Mouse (Mus musculus) induced T-regulatory cell, adult 2 months (primary cell): ENCODE results near the gene Iqce.
A peak's percentile ranks its signal among the peaks of the same experiment; 100 is the strongest.

Experiments used
- DNase-seq: peaks from one replicate; pipeline ENCODE4 v3.0.0-alpha.2; 2012; ENCODE audit warnings: low read depth

Iqce gene

DNA sequence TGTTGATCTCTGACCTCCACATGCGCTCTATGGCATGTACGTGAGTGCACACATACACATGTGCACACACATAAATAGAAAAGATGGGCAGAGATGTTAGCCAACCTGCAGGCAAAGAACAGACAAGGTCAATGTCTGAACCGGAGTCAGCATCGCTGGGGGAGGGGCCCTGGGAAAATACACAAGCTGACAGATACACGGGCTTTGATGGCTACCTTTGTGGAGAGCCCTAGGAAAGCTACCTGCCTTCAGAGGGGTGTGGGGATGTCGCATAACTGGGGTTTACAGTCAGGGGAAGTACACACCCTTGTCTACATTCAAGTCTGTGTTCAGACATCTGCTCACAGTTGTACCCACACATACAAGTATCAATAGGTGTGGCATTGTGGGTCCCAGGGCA is 63.7 kb downstream of the Iqce start:
- peak; percentile 43 for DNase-seq

DNA sequence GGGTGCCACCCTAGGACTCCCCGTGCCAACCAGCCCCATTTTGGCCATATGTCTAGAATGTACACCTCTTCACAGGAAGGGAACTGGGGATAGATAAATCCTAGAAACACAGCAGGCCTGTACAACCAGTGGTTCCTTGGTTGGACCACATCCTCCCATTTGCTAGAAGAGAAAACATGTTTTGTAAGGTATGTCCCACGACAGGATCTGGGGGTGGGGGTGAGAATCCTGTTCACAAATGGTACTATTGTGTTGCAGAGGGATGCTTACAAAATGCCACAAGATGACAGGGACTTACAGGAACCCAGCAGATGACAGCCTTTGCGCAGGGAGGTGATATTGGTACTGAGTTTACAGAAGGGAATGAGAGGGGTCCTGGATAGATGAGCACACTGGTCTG is 64.2 kb downstream of the Iqce start:
- DNase-seq, result peak; percentile 58

DNA sequence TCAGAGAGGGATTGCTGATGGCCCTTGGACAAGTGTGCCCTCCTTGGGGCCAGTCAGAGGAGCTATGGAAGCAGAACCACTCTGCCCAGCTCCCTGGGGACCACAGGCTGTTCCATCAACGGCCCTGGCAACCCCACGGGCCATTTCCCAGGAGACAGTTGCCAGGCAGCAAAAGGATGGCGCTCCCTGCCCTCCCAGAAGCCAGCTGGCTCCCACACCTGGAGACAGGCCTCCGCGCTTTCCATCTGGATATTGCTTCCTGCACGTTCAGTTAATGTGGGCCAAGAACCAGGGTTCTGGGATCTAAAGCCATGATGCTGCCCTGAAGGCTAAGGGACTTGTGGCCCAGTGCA is 65.1 kb downstream of the Iqce start:
- no peak for DNase-seq

DNA sequence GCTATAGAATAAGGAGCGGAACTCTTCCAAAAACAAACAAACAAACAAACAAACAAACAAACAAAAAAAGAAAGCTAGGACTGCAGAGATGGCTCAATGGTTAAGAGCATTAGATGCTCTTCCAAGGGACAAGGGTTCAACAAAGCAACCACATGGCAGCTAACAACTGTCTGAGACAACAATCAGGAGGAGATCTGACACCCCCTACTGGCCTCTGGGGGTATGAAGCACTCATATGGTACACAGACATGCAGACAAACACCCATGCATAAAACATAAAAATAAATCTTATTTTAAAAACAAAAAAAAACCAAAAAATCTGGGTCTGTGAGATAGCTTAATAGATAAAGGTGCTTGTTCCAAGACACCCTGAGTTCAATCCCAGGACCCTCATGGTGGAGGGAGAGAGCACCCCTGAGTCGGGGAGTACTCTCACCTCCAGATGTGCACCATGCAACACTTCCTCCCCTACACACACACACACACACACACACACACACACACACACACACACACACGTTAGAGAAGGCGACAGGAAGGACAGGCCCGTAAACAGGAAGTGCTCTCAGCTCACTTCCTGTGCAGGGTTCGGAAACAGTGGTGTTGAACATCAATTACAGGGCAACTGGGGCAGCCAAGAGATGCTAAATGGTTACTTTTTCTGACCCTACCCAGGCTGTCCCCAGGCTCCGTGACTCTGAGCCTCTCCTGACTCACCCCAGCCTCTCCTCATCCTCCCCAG is 65.7 kb downstream of the Iqce start:
- peak; percentile 74 for DNase-seq

DNA sequence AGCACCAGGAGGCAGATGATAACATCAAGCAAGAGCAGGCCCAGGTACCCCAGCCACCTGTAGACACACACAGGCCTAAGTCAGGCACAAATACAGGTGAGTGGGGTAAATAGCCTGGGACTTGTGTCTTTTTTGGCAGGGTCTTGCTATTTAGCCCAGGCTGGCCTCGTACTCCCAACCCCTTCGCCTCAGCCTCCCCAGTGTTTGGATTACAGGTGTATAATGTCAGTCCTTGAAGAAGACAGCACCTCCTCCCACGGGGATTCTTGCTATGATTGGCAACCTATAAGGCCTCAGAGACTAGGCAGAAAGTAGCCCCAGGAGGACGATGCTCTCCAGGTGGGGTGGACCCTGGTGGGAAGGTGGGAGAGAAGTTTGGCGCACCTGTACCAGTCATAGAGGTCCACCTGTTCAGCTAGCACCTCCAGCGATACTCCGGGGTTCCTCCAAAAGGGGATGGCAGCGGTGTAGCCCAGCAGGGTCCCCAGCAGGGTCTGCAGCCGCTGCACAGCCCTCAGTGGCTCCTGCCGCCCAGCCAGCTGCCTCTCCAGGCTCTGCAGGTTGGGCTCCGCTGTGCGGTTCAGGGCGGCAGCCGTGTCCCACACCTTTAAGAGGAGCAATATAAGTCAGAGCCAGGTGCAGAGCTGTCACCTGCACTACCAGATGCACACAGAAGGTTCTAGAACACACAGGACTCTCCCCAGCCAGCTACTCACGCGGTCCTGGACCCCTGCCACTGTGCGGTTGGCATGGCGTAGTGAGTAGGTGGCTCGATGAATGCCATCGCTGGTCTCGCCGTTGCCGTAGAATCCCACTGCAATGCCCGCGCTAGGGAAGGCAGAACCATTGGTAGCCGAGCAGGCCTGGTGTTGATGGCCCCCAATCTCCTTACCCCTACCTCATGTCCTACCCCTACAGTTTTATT is 67.1 kb downstream of the Iqce start:
- no peak for DNase-seq

DNA sequence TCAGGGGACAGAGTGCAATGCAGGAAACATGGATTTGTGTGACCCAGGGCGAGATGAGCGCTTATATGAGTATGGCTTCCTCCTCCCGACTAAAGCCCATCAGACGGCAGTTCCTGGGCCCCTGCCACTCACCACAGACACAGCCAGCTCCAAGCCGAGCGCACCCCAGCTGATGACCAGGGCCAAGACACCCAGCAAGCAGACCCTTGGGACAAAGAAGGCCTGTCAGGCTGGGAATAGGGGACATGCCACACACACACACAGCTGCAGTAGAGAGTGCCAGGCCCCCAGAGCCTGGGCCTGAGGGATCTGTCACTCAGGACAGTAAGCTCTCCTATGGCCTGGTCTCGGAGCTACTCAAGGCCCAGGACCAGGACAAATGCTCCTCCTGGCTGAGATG is 68.7 kb downstream of the Iqce start:
- DNase-seq, result no peak

DNA sequence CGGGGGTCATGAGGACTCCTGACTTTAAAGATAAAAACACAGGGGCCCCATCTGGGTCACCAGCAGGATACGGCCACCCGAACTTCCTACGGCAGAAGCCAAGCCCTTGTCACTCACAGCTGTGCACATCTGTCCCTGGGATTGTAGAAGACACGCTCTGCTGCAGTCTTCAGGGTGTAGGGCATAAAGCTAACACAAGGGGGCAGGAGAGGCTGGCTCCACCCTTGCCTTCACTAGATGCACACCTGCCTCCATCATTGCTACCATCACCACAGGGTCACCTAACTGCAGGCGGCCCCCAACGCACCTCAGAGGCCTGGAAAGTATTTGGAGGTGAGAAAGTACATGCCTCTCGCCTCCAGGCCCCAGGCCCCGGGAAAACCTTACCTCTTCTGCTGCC is 73.2 kb downstream of the Iqce start:
- peak; percentile 68 for DNase-seq

DNA sequence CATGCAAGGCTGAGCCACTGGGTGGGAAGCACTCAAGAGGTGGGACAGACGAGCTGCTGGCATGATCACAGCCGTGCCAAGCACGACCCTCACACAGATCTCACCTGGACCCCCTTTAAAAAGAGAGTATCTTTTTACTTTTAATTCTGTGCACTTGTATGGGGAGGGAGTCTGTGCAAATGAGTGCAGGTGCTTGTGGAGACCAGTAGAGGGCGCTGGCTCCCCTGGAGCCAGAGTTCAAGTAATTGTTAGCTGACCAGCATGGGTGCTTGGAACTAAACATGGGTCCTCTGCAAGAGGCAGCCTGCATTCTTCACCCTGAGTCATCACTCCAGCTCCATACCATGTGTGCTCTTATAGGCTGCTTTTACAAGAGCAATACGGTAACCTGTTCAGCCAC is 74.6 kb downstream of the Iqce start:
- no peak for DNase-seq

DNA sequence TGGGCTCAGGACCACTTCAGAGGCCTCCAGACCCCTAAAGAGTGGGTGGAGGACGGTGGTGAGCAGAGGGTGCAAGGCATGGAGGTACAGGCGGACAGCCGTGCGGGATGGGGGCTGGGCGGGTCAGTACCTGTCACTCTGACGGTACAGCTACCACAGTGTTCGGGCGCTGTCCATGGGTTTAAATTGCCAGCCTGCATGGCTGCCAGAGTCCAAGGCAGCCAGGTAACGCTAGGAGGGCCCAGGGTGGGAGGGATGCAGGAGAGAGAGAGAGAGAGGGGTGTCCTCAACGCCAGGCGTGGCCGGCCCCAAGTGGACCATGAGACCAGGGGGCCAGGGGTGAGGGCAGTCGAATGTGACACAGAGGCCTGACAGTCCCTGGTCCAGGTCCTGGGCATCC is 77.2 kb downstream of the Iqce start:
- DNase-seq, result no peak

DNA sequence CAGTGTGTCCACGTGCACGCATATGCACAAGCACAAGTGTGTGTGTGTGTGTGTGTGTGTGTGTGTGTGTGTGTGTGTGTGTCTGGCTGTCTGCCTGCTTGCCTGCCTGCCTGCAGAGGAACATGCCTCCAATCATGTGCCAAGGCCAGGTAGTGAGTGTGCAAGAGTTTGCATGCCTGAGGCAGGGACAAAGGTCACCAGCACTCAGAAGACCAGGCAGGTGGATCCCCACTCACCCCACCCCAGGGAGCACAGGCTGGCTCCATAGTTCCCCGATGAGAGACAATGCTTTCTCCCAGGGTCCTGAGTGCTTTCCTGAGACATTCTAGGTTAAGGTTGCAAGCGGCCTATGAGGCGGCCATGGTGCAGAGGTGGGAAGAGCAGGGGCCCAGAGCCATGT is 77.9 kb downstream of the Iqce start:
- DNase-seq, result no peak

DNA sequence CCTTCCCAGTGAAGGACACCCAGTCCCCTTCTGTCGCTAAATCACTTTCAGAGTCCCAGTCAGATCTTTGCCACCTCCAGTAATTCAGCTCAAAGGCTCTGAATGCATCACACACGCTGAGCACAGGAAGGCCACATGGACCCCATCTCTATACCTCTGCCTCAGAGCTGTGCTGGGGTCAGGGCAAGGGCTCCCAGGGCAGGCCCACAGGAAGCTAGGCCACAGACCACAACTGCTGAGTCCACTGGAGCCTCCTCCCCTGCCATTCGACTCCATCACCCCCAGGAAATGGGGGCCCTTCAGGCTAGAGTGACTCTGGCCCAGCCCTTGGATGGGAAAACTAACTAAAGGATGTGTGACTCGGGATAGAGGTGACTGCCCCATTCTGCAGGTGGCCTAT is 78.4 kb downstream of the Iqce start:
- DNase-seq, result peak; percentile 34

DNA sequence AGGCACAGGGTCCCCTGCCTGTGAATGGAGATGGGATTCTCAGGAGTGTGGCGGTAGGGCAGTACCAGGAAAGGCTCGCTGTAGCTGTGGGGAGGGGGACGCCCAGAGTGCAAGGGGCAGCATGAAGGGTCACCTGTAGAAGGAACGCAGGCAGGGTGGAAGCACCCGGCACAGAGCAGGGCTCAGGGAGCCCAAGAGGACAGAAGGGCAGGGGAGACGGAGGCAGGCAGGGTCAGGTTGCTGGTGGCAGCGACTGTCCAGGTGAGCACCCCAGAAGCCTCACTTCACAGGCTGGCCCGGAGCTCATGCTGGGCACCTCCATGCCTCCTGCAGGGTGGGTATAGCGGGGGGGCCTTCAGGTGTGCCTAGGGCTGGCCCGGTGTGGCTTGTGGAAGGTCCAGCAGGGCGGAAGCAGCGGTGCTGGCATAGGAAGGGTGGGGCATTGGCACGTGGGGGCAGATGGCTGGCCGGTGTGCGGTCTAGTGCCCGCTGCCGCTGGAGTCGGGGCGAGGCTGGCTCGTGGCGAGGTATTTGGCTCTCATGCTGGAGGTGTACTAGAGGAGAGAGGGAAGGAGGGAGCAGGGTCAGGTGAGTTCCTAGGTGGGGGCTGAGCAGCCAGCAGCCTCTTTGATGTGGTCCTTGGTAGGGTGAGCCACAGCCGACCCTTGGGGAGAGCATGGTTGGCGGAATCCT is 79.1 kb downstream of the Iqce start:
- no peak for DNase-seq

DNA sequence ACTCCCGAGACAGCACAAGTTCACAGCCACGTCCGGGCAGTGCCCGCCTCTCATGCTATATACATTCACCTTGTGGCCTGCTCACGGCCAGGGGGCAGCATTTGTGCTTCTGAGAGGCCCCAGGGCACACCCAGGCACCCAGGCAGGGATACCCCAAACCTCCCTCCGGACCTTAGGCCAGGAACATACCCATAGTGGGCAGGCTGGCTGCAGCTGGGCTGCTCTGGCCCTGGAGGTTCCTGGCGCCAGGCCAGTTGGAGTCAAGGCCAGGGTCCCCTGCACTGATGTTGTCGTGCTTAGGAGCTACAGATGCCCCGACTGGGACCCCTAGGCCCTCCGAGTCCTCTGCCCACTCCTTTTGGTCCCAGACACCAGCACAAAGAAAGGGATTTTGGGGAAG is 80.7 kb downstream of the Iqce start:
- no peak for DNase-seq

DNA sequence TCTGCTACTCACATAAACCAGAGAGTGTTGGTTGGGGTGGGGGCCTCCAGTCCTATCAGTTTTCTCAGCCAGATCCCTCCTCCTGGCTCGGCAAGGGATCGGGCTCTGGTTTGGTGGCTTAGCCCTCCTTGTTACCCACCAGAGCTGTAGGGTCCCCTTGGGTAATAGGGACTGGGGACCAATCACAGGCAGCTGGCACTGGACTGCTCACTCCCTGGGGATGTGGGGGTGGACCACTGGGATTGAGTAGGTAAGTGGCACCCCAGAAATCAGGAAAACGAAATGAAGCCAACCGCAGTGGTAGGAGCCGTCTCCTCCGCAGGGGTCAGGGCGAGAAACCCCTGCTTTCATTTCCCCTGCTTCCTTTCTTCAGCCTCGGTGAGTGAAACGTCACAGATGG is 81.1 kb downstream of the Iqce start:
- DNase-seq, result no peak

DNA sequence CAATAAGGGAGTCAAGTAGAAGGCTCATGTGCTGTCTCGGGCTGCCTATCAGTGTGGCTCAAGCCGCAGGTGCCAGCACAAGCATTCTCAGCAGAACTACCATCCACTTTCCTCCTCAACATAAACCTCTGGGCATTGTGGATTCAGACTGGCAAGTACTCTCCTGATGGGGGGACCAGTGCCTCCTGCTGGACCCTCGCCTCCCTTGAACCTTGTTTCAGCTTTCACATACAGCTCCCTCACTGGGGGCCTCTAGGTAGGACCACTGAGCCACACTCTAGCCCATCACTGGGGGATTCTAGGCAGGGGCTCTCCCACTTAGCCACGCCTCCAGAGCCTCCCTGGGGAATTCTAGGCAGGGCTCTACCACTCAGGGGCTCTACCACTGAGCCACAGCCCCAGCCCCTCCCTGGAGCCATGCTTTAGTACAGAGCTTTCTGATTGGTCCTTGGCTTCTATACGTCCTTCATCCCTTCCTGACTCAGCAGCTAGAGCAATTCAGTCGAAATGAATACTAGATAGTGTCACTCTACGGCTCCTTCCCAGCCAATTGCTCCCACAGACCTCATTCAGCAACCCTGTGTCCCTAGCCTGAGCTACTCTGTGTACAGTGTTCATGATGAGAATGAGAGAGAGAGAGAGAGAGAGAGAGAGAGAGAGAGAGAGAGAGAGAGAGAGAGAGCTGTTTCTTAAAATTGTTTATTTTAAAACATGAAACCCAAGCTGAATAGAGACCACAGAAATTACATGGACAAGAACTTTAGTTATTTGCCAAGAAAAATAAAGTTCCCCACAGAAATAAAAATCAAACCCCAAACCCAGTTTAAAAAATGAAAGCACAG is 82.1 kb downstream of the Iqce start:
- DNase-seq, result peak; percentile 50

DNA sequence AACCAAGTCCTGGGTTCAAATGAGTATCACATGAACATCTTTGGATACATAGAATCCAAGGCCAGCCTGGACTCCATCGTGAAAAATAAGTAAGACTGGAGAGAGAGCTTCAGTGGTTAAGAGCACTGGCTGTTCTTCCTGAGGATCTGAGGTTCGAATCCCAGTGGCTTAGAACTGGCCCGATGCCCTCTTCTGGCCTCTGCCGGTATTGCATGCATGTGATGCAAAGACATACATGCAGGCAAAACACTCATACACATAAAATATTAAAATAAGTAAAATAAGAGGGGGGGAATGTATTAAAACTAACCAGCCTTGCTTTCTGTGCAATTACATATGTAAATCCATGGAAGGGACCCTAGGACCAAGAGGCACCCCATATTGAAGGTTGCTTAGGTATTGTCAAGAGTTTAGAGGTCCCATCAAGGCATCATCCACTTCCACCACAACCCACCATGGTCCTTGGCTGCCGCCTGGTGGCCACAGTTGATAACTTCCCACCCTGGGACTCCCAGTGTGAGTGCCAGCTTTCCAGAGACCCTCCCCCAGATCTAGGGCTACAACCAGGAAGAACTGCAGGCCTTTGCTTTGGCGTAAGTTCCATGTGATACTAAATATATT is 82.9 kb downstream of the Iqce start:
- DNase-seq, result peak; percentile 93

DNA sequence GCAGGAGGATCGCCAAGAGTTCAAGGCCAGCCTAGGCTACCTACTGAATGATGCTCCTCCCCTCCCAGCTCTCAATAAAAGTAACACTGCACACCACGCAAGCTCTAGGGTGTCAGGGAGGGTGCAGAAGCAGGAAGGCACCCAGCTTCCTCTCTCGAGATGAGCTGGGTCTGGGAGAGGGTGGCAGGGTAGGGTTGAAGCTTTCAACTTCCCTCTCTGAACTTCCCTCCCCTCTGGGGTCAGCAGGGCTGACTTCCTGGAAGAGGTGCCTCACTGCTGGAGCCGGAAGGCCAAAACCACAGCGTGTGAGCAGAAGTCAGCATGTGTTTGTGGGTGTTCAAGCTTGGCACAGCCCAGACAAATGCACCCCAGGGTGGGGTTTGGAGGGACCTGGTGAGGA is 84.5 kb downstream of the Iqce start:
- DNase-seq, result peak; percentile 90

DNA sequence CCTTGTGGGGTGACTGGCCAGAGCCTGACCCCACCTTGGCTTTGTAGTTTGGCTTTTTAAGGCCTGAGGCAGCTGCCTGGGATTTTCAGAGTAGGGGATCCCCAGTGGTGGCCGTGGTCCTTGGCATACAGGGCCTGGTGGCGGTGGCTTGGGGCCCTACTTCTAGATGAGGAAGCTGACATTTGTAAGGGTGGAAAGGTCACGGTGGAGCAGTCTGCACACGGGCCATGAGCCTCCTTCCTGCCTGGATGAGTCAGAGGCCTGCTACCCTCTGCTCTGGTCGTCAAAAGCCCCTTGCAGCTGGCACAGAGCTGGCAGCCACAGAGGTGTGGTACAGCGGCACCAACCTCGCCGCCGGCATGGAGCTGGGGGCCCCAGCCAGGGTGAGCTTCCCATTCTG is 85.5 kb downstream of the Iqce start:
- peak; percentile 90 for DNase-seq

DNA sequence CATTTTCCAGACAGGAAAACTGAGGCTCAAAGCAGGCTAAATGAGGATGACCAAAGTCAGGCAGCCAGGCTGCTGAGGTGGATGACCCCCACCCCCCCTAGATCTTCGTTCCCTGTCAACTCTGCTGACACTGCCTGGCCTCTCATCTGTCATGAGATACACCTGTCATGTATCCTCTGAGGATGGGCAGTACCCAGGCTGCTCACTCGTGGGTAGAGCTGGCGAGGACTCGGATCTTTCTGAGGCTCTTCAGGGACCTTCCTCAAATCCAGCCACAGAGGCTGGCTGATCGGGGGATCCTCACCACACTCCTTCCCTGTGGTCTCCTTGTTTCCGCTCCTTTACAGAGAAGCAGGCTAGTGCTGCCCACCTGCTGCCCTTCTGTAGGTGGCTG is 86.1 kb downstream of the Iqce start:
- peak; percentile 71 for DNase-seq

DNA sequence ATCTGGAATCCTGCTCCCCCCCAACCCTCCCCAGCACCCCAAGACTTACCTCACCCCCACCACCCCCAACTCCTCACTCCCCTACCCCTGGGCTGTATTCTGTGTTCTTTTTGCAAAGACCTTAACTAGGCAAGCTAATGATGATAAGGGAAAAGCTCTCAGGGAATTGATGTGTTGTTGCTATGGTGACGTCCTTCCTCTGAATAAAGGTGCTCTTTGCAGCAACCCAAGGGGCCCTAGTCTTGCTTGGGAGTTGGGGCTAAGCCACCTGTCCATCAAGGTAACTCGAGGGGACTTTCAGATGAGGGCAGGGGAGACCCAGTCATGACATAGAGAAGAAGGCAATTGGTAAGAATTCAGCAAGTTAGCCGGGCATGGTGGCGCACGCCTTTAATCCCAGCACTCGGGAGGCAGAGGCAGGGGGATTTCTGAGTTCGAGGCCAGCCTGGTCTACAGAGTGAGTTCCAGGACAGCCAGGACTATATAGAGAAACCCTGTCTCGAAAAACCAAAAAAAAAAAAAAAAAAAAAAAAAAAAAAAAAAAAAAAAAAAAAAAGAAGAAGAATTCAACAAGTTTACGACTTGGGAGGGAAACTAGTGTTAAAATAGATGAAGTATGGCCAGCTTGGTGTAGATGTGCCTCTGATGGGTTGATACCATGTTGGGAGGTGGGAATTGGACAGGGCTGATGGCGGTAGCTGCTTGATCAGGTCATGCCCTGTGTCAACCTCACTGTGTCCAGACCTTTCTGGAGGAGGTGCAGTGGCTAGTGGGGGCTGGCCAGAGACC is 86.7 kb downstream of the Iqce start:
- peak; percentile 70 for DNase-seq

DNA sequence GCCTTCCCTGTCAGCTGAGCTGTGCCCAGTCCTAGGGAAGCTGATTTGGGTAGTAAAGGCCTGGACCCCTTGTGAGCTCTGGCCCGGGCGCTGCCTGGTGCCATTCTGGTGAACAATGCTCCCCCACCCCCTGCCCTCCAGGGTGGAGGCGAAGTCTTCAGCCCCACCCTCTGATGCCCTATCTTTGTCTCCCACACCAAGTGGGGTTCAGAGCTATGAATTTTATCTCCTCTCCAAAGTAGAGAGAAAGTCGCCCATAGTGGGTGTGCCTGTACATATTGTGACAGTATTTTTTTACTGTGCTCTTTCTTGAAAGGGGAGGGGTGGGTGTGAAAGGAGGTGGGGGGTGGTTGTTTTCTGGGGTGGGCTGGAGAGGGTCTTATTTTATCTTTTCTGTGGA is 87.3 kb downstream of the Iqce start:
- peak; percentile 33 for DNase-seq
